Mouse (Mus musculus): Measurements from ENCODE around the gene Stam.
"Not testable (repeated sequence)": the region's sequence is repeated elsewhere in the genome, so short reads cannot be mapped to it uniquely, and the experiment has no call there.

Gene Stam

DNA sequence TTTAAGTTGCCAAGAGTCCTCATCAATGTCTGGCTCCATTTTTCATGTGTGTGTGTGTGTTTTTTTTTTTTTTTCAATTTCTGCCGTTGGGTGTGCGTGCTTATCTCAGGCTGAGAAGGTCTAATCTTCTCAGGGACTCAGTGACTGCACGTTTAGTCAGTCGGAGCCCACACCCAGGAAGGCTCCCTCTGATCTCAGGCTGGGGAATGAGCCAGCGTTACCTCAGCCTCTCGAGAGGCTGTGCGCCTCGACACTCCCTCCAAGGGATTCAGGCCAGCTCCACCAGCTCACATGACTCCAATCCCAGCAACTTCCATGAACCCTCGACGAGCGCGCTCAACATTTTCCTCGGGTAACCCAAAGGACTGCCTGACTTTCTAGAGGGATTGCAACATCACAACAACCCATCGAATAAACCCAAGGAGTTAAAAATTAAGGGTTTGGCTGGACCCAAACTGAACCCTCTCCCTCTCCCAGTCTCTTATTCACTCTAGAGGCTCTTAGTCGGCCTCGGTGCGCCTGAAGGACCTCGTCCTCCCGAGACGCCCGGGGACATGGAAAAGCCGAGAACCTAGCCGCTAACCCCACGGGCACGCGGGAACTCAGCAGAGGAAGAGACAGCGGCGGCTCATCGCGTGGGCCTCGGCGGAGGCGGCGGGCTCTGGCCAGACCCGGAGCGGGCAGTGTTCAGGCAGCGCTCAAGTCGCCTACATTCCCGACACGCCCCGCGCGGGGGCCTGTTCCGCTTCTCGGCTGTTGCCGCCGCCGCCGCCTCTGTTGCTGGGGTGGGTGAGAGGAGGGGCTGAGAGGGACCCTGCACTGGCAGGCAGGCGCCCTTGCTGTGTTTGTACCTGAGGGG lies at the start of gene Stam:
Gene Stam (plus strand): TSS at position 737 of the 859 bp plus-strand sequence.
- DNase-seq (ENCODE audit: low spot score) = peak; percentile 94

GRCm38 (mm10) chr2:14041249-14041648 lies 32.6 kb upstream of the Stam start:
- DNase-seq (ENCODE audit: low spot score) = no peak

DNA sequence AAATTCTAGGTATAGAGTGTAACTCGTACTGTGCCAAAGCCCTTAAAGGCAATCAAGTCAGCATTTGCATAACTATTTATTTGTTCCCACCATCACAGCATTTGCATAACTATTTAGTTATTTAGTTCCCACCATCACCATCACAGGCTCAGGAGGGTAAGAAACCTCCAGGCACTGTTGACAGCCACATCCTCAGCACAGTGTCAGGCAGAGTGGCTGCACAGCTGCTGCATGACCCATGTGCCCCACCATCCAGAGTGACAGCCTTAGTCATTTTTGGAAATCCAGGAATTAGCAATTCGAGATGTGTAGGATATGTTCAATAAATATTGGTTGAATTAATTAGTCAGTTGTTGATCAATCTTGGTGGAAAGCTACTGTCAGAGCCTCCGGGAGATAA lies 30.9 kb upstream of the Stam start:
- no peak for DNase-seq (ENCODE audit: low spot score)

DNA sequence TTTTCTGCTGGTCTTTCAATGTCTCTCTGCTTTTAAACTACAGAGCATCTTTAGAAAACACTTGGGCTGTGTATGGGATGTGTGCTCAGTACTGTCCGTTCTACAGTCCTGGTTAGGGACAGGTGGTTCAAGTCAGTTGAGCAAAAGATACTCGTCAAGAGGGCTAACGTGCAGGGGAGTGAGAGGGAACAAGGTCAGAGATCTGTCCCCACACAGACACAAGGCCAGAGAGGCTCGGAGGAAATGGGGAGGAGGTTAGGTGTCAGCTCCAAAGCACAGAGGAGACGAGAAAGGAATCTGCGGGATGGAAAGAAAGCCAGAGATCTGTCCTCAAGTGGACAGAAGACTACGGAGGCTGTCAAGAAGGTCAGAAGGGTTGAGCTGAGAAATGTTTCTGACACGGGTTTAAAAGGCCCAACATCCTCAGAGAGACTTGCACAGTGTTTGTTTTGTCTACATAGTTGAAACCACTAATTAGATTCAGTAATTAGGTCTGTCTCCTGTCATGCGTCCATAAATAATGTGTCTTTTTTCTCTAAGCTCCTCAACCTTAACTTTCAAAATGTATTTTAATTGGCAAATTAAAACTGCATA lies 30.2 kb upstream of the Stam start:
- DNase-seq (ENCODE audit: low spot score) = no peak

DNA sequence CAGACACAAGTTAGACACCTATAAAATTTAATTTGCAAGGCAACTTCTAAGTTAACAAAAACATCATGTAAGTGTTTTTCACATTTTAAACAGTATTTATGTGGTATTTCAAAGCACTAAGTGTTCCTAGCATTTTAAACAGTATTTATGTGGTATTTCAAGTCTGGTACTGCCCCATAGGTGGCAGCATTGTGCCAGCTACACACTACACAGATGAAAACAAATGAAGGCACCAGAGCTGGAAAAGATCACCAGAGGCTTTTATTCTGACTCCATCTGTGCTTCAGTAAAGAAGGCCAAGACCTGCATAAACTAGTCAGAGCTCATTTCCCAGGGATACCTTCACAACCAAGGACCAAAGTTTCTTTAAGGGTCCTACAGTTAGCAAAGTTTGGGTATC lies 25.5 kb upstream of the Stam start:
- DNase-seq (ENCODE audit: low spot score) = peak; percentile 68

GRCm38 (mm10) chr2:14048808-14049207 lies 25.1 kb upstream of the Stam start:
- no peak for DNase-seq (ENCODE audit: low spot score)

- no peak for DNase-seq (ENCODE audit: low spot score)
Measured at GRCm38 (mm10) chr2:14053618-14054017, 20.3 kb upstream of the Stam start.

DNA sequence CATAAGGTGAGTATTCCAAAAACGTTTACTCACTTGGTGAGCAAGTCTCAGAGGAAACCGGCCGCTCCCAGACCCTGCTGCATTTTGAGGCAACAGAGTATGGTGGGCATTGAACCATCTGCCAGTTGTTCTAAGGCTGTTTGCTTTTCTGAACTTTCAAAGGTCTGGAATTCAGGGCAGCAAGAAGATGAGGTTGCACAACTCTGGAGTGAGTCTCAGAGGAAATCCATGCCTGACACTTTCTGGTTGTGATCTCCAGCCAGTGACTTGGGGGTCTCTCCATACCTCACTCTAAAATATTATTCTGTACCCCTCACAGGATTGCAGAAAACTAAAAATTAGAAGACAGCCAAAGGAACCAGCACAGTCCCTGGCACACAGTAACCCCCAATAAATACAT lies 19.7 kb upstream of the Stam start:
- no peak for DNase-seq (ENCODE audit: low spot score)

DNA sequence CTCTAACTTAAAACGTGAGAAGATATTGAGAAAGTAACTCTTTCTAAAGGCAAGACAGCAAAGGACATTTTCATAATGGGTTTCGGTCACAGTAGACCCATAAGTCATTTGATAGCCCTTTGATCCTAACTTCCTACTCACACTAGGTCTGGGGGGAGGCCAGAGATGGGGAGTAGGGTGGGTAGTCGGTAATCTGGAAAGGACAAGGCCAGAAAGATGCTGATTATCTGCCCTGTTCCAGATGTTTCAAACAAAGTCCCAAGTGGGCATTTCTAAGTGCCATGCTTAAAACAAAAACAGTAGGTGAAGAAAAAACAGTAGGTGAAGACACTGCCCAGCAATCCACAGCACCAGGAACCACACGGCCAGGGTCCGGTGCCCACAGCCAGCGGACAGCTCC lies 19.2 kb upstream of the Stam start:
- no peak for DNase-seq (ENCODE audit: low spot score)

DNA sequence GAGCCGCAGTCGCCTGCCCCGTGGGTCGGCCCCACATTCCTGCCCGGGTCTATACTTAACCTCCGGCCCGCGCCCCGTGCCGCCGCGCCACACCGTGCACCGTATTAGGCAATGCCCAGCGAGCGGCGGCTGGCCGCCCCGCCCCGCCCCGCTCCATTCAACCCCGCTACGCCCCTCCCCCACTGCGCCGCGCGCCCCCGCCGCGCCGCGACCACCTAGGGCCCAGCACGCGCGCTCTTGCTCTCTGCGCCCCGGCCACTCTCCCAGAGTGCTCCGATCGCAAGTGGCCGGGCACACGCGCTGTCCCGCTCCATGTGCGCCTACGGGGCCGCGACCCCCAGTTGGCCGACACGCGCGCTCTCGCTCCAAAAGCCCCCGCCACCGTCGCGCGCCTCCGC lies 18.7 kb upstream of the Stam start:
- DNase-seq (ENCODE audit: low spot score) = peak; percentile 85

DNA sequence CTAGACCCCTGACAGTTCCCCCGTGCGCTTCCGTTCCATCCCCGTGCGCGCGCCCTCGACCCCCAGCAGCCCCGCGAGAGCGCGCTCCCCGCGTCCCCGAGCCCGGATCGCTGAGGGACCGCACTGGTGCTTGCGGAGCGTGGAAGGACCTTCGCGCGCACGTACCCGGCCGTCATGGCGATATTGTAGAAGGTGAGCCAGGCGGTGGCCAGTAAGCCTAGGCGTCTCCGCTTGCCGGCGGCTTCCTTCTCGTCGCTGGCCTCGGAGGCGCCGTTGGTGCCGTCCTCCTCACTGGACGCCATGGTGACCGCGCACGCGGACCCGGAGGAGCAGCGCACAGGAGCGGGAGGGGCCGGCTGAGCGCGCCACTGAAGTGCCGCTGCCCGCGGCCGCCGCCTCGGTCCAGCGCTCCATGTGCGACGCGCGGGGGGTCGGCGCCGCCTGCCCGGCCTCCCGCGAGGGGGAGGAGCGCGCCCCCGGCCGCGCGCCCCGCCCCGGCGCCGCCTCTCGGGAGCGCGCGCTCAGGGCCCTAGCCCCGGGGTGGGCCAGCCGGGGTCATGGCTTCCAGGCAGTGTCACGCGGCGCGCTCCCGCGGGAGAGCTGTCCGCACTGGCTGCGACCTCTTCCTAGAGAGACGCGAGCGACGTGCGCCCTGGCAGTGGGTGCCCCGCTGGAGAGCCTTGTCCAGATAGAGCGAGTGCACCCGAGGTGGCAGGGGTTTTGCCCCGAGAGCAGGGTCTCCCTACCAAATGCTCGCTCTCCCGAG lies 18.1 kb upstream of the Stam start, which contains the start of gene Hacd1:
Gene Hacd1 (minus strand): TSS at position 570 of the 766 bp plus-strand sequence.
- DNase-seq (ENCODE audit: low spot score) = peak; percentile 88

DNA sequence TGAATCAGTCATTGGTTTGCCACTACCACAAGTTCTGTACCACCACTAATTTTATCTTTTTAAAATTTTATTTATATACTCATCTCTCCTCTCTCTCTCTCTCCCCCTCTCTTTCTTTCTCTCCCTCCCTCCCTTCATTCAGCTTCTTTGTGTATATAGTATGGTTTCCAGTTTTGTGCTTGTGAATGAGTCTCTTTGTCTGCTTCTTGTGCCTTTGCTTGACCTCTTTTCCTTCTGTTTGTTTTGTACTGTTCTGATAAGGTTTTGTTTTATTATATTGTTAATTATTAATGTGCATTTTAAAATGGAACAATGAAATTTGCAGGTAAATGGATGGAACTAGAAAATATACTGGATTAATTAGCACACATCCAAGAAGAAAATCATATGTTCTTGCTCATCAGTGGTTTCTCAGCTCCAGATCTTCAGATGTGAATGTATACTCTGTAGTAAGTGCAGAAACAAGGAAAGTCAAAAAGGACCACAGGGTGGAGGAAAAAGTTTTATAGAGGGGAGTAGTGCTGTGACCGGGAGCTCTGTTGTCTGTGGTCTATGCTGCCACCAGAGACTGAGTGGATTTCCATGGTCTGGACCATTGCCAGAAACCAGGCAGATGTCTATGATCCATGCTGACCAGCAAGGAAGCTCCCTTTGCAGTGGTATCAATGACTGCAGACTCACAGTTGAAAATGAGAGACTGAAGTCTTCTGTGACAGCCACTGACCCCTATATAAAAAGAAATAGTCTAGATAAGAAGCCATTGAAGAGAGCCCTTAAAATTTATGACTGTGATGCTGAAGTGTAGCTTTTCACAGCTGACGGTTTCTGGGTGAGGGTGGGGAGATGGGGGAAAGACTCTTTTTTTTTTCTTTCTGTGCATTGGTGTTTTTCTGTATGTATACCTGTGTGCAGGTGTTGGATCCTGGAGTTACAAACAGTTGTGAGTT lies 7.9 kb upstream of the Stam start:
- DNase-seq (ENCODE audit: low spot score) = no peak

- no peak for DNase-seq (ENCODE audit: low spot score)
Measured at GRCm38 (mm10) chr2:14069027-14069426, 4.9 kb upstream of the Stam start.

DNA sequence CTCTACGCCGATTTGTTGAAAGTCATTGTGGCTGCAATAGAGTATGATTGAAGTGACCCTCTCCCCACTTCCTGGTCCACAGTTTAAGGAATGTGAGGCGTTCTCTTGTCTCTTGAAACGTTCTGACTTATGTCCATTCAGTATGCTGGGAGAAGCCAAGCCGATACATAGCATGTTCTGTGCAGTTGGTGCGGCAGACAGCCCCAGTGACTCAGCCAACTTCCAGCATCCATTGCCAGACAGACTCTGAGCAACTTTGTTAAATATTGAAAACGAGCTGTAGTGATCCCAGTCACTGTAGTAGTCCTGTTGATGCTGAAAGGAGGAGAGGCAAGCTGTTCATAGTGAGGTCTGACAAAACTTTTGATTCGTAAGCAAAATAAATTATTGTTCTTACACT lies 3.4 kb upstream of the Stam start:
- DNase-seq (ENCODE audit: low spot score) = no peak

DNA sequence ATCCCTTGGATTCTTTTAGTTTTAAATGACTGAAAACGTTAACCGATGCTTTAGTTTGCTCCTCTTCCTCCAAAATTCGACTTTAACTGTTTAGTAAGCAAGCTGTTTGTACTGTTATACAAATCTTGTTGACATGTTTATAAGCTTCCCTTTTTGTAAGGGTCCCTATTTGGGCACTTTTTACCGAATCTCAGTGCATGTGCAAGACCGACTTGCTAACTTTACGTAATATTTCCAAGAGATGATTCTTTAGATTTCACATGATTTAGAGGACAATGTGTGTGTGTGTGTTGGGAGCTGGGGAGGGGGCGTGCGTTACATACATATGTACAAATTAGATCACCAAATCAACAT lies 913 bp upstream of the Stam start:
- no peak for DNase-seq (ENCODE audit: low spot score)

GRCm38 (mm10) chr2:14074221-14074901 lies 463 bp downstream of the Stam start:
- no peak for DNase-seq (ENCODE audit: low spot score)

GRCm38 (mm10) chr2:14078527-14078926 lies 4.6 kb downstream of the Stam start:
- DNase-seq (ENCODE audit: low spot score) = not testable (repeated sequence)

GRCm38 (mm10) chr2:14100533-14100932 lies 26.6 kb downstream of the Stam start:
- no peak for DNase-seq (ENCODE audit: low spot score)

- no peak for DNase-seq (ENCODE audit: low spot score)
Measured at GRCm38 (mm10) chr2:14102603-14103002, 28.7 kb downstream of the Stam start.

- DNase-seq (ENCODE audit: low spot score) = no peak
Measured at GRCm38 (mm10) chr2:14103924-14104323, 30.0 kb downstream of the Stam start.

DNA sequence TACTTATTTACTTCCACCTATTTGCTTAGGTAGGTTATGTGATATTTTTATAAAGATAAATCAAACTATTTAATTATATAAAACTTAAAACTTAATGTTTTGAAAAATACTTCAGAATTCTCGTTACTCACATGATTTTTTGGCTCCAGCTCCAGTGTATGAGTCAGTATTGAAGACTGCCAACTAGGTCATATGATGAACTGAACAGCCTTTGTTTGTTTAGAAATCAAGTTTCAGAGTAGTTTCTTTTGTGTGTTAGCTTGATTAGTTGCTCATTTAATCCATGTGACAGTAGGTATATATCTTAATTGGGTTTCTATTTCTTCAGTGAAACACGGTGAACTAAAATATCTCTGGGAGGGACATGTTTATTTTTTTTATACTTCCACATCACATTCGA lies 33.8 kb downstream of the Stam start:
- DNase-seq (ENCODE audit: low spot score) = no peak

Measured in testis, postnatal 10 days (tissue).